16 mouse cellular contexts compared by ENCODE assay signal in the genomic region with DNA sequence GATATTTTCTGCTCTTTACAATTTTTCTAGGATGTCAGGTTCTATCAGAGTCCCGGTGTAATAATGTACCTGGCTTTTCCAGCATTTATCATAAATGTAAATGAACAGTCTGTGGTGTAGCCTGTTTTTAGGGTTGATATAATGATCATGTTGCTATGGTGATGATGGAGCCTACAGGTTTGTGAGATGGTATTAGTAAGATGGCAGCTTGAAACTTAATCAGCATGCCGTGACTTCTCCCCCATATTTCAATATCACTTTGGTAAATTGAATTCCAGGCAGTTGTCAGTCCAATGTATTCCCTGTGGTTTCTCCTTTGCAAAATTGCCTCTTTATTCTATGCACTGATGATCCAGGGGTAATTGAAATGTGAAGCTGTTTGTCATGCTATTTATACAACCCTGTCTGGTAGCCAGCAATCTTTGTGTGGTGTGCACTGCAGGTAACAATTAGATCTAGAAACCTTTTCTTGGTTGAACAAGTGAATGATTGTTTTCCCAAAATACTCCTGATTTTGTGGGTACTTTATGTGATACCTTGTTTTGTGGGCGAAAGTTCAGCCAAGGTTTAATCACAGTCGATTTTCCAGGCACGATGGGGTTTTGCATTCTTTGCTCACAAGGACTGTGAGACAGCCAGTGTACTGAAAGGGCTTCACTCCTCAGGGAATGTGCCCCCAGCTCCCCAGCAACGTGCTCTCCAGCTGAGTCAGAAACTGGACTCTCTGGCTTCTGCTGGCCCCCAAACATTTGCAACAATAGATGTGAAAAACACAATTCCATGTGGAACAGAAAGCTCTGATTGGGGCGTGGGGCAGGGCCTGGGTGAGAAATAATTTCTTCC.
A peak's percentile ranks its signal among the peaks of the same experiment; 100 is the strongest.
DNase-seq lines count a peak whose midpoint lies in the region; ATAC-seq and TF ChIP-seq lines count a peak whose summit lies in the region.
"Had no signal": no experiment of that assay in that cellular context is flagged by ENCODE, and none has a peak within 500 bp of the region (broad histone marks: within the 10 kb centered on the region; RNA-seq: fewer than 3 reads in every experiment).

No protein-coding gene starts in this region.

- H3K4me3 ChIP-seq in hindbrain, embryonic 10.5 days, result no peak overlapping the region
- H3K4me3 ChIP-seq in hindbrain, postnatal 0 days (ENCODE audit: low read length), result no peak overlapping the region
- no peak overlapping the region for H3K4me3 ChIP-seq in hindbrain, embryonic 13.5 days
- H3K4me3 ChIP-seq in midbrain, embryonic 13.5 days (replicated peaks), result no peak overlapping the region
- no peak overlapping the region for H3K4me3 ChIP-seq in neural tube, embryonic 15.5 days (replicated peaks)
- H3K4me3 ChIP-seq: heart, embryonic 10.5 days; megakaryocyte, embryonic 14.5 days had no signal

- H3K27me3 ChIP-seq in hindbrain, embryonic 10.5 days (ENCODE audit: insufficient read depth, poor library complexity, severe bottlenecking), result no peaks in the 10 kb centered on the region
- no peaks in the 10 kb centered on the region for H3K27me3 ChIP-seq in hindbrain, postnatal 0 days (ENCODE audit: insufficient read depth, low read length)
- no peaks in the 10 kb centered on the region for H3K27me3 ChIP-seq in hindbrain, embryonic 13.5 days
- no peaks in the 10 kb centered on the region for H3K27me3 ChIP-seq in midbrain, embryonic 13.5 days
- no peaks in the 10 kb centered on the region for H3K27me3 ChIP-seq in neural tube, embryonic 15.5 days (replicated peaks)
- H3K27me3 ChIP-seq: megakaryocyte, embryonic 14.5 days had no signal

- DNase-seq in hindbrain, embryonic 10.5 days (ENCODE audit: low spot score), result peak; percentile 29
- DNase-seq in hindbrain, postnatal 0 days (ENCODE audit: low spot score), result no peak
- DNase-seq in cerebellum, postnatal 25 days, result no peak
- no peak for DNase-seq in lung, postnatal 10 days
- DNase-seq in ovary, postnatal 36 days (ENCODE audit: low spot score), result no peak
- DNase-seq: adrenal gland, adult 2 months; cerebellum, postnatal 10 days; heart, postnatal 36 days; kidney, adult 18-20 months; liver; lung, embryonic 14.5 days had no signal

- peaks cover 14% of the 10 kb centered on the region for H3K4me1 ChIP-seq in hindbrain, embryonic 10.5 days (replicated peaks)
- H3K4me1 ChIP-seq in hindbrain, postnatal 0 days (ENCODE audit: insufficient read depth, low read length), result no peaks in the 10 kb centered on the region
- peaks cover 18% of the 10 kb centered on the region for H3K4me1 ChIP-seq in hindbrain, embryonic 13.5 days (replicated peaks)
- H3K4me1 ChIP-seq in midbrain, embryonic 13.5 days (replicated peaks), result peaks cover 14% of the 10 kb centered on the region
- H3K4me1 ChIP-seq in neural tube, embryonic 15.5 days, result peaks cover 5% of the 10 kb centered on the region; the same call in 1 of the 2 replicates
- H3K4me1 ChIP-seq: heart, embryonic 10.5 days; megakaryocyte, embryonic 14.5 days had no signal

- 27% methylated on average over 7 of the region's 7 CpGs for WGBS in hindbrain, embryonic 10.5 days
- WGBS in hindbrain, postnatal 0 days, result 20% methylated on average over 7 of the region's 7 CpGs
- WGBS in hindbrain, embryonic 13.5 days, result 19% methylated on average over 7 of the region's 7 CpGs
- 23% methylated on average over 7 of the region's 7 CpGs for WGBS in midbrain, embryonic 13.5 days
- WGBS in neural tube, embryonic 15.5 days, result 20% methylated on average over 7 of the region's 7 CpGs

- H3K36me3 ChIP-seq in hindbrain, embryonic 10.5 days, result no peaks in the 10 kb centered on the region
- H3K36me3 ChIP-seq in hindbrain, postnatal 0 days (ENCODE audit: insufficient read depth, low read length), result no peaks in the 10 kb centered on the region
- no peaks in the 10 kb centered on the region for H3K36me3 ChIP-seq in hindbrain, embryonic 13.5 days
- no peaks in the 10 kb centered on the region for H3K36me3 ChIP-seq in midbrain, embryonic 13.5 days
- H3K36me3 ChIP-seq in neural tube, embryonic 15.5 days, result no peaks in the 10 kb centered on the region
- H3K36me3 ChIP-seq: heart, embryonic 10.5 days had no signal

- no peak overlapping the region for H3K9ac ChIP-seq in hindbrain, postnatal 0 days (replicated peaks; ENCODE audit: low read length)
- no peak overlapping the region for H3K9ac ChIP-seq in hindbrain, embryonic 13.5 days
- H3K9ac ChIP-seq in midbrain, embryonic 13.5 days (replicated peaks), result no peak overlapping the region
- H3K9ac ChIP-seq in neural tube, embryonic 15.5 days (replicated peaks), result no peak overlapping the region
- H3K9ac ChIP-seq: lung, embryonic 14.5 days had no signal

- peak overlapping the region; percentile 66; the same call in 1 of the 2 replicates for H3K27ac ChIP-seq in hindbrain, embryonic 10.5 days
- H3K27ac ChIP-seq in hindbrain, postnatal 0 days, result no peak overlapping the region
- H3K27ac ChIP-seq in hindbrain, embryonic 13.5 days, result peak overlapping the region; percentile 71
- H3K27ac ChIP-seq in midbrain, embryonic 13.5 days, result peak overlapping the region; percentile 66; the same call in 1 of the 2 replicates
- no peak overlapping the region for H3K27ac ChIP-seq in neural tube, embryonic 15.5 days (replicated peaks)
- H3K27ac ChIP-seq: heart, embryonic 10.5 days had no signal

- no peaks in the 10 kb centered on the region for H3K9me3 ChIP-seq in hindbrain, embryonic 10.5 days
- H3K9me3 ChIP-seq in hindbrain, postnatal 0 days (ENCODE audit: low read length), result no peaks in the 10 kb centered on the region
- H3K9me3 ChIP-seq in hindbrain, embryonic 13.5 days, result no peaks in the 10 kb centered on the region
- H3K9me3 ChIP-seq in midbrain, embryonic 13.5 days, result no peaks in the 10 kb centered on the region
- H3K9me3 ChIP-seq in neural tube, embryonic 15.5 days (replicated peaks), result no peaks in the 10 kb centered on the region
- H3K9me3 ChIP-seq: heart, embryonic 10.5 days; megakaryocyte, embryonic 14.5 days had no signal

- no peak overlapping the region for H3K4me2 ChIP-seq in hindbrain, postnatal 0 days (ENCODE audit: low read depth, low read length)
- no peak overlapping the region for H3K4me2 ChIP-seq in hindbrain, embryonic 13.5 days
- H3K4me2 ChIP-seq in midbrain, embryonic 13.5 days (replicated peaks), result no peak overlapping the region
- no peak overlapping the region for H3K4me2 ChIP-seq in neural tube, embryonic 15.5 days
- H3K4me2 ChIP-seq: lung, embryonic 14.5 days had no signal

- TF ChIP-seq CTCF in hindbrain, postnatal 0 days (IDR thresholded peaks at IDR 0.05; ENCODE audit: low read depth), result no peak

- ATAC-seq in hindbrain, postnatal 0 days, result no peak
- ATAC-seq in hindbrain, embryonic 13.5 days (ENCODE audit: low FRiP score), result peak; percentile 84
- ATAC-seq in midbrain, embryonic 13.5 days, result peak; percentile 91
- ATAC-seq in neural tube, embryonic 15.5 days (ENCODE audit: low FRiP score), result peak; percentile 65

Comparison
In these comparisons a context has a peak if more than half of its experiments do, and no peak if none do; other contexts are left out.
1. H3K27ac ChIP-seq: peak in hindbrain, embryonic 10.5 days (single experiment), hindbrain, embryonic 13.5 days (single experiment) and midbrain, embryonic 13.5 days (single experiment); none in hindbrain, postnatal 0 days (single experiment) and neural tube, embryonic 15.5 days (single experiment).